Mouse (Mus musculus) thymus, adult 18-20 months (tissue): ENCODE measurements around the gene 4930404N11Rik.

ENCODE experiments used
- DNase-seq, 2 experiments: peaks; one replicate each; pipeline ENCODE4 v3.0.0; 2022; ENCODE audit warnings: mixed read lengths in 2 of 2

4930404N11Rik gene

DNA sequence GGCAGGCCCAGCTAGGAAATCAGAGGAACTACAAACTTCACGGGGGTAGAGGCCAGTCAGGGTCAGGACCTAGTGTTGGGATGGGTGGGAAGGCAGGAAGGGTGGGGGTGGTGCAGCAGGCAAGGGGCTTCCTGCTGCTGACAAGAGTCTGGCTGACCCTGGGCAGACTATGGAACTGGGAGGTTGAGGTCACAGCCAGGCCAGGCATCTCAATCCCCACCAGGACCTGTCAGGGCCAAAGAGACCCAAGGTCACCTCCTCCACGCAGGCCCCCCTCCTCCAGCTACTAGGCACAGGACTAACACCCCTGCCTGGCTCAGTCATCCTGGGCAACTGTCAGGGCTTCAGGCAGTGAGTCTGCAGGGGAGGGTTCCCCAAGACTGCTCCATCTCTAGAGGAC, 37.7 kb downstream of the 4930404N11Rik start:
- no peak for DNase-seq

DNA sequence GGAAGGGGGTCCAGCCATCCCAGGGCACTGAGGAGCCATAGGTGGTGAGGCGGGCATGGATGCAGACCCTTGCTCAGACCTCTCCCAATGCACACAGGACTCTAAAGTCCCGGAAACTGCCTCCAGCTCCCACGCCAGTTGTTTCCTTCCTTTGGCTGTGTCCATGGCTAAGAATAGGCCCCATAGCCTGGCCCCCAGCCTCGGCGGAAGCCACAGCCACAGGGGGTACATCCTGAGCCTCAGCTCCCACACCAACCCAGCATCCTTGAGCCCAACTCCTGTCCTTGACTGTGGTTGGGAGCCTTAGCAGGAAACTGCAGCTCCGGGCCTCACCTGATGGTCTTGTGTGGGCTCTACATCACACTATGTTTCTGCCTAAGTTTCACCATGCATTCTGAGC, 38.8 kb downstream of the 4930404N11Rik start:
- DNase-seq, result no peak

GRCm38 (mm10) chr10:81325781-81326180, 39.8 kb downstream of the 4930404N11Rik start:
- no peak for DNase-seq

DNA sequence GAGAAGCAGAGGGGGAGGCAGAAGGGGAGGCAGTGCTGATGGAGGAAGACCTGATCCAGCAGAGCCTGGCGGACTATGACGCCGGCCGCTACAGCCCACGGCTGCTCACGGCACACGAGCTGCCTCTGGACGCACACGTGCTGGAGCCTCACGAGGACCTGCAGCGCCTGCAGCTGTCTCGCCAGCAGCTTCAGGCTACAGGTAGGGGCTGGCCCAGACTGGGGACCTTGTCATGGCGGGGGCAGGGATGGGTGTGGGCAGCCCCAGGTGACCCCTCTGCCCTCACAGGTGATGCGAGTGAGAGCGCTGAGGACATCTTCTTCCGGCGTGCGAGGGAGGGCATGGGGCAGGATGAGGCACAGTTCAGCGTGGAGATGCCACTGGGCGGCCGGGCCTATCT, 40.4 kb downstream of the 4930404N11Rik start:
- DNase-seq, result no peak

- DNase-seq, result no peak
Measured at GRCm38 (mm10) chr10:81323791-81324530, 41.7 kb downstream of the 4930404N11Rik start.

- no peak for DNase-seq
Measured at GRCm38 (mm10) chr10:81323141-81323775, 42.4 kb downstream of the 4930404N11Rik start.

DNA sequence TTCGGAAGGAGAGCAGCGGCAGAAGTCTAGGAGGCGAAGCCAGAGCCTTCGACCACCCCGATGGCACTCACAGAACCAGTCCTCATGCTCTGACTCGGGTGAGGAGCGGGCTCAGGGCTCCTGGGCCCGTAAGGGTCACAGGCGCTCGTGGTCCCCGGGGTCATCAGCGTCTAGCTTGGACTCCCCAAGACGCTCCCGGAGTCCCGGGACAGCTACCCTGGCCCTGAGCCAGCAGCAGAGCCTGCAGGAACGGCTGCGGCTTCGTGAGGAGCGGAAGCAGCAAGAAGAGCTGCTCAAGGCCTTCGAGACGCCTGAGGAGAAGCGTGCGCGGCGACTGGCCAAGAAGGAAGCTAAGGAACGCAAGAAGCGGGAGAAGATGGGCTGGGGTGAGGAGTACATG, 43.2 kb downstream of the 4930404N11Rik start:
- DNase-seq, result no peak

DNA sequence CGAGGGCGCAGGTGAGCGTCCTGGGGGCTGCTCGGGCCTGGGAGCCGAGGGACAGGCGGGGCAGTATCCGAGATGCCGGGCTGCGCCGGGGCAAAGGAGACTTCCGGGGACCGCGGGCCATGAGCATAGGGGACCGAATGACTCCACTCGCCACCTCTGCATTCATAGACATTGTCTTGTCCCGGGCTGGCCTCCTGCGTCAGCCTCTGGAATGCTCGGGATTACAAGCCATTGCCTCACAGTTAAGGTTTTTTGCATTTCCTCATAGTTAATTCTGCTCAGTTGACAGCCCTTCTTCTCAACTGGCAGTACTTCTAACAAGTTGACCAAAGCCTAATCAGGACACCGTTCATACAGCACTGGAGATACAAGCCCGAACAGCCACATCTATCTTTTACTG, 44.2 kb downstream of the 4930404N11Rik start:
- DNase-seq, result no peak

- DNase-seq, result peak; percentile 100
Measured at GRCm38 (mm10) chr10:81320550-81321347, 44.9 kb downstream of the 4930404N11Rik start, which contains the start of gene Cactin. TSS of gene Cactin (plus strand) at chr10:81321103.

GRCm38 (mm10) chr10:81319741-81320549, 45.7 kb downstream of the 4930404N11Rik start:
- DNase-seq, result no peak

GRCm38 (mm10) chr10:81319330-81319699, 46.3 kb downstream of the 4930404N11Rik start:
- DNase-seq, result no peak

DNA sequence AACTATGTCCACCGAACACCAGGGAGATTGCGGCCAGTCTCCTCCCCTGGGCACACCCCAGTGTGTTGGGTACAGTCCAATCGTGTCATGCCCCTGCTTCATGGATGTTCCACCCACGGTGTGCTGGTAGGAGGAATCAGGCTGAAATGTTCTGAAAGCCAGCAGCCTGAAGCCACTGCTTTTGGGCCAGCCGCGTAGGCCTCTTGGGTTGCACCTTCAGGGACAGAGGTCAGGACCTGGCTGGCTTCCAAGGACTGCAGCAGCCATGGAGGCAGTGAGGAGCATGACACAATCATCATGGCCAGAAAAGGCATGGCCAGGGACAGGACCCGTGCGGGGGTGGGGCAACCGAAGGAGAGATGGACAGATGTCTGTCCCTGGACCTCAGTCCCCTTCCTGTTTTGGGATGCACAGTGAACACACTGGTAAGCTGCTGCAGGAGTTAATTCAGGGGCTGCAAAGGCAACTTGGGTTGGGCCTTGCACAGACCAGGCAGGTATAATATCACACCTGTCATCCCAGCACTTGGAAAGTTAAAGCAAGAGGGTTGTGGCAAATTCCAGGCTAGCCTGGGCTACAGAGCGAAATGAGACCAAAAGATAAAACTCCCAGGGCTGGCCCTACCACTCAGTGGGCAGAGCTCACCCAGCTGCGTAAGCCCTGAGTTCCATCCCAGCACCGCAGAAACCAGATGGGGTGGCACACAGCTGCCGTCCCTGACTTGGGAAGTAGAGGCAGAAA, 46.9 kb downstream of the 4930404N11Rik start:
- no peak for DNase-seq

GRCm38 (mm10) chr10:81317273-81317672, 48.3 kb downstream of the 4930404N11Rik start:
- DNase-seq, result peak in 1 of 2 experiments; percentile 50

DNA sequence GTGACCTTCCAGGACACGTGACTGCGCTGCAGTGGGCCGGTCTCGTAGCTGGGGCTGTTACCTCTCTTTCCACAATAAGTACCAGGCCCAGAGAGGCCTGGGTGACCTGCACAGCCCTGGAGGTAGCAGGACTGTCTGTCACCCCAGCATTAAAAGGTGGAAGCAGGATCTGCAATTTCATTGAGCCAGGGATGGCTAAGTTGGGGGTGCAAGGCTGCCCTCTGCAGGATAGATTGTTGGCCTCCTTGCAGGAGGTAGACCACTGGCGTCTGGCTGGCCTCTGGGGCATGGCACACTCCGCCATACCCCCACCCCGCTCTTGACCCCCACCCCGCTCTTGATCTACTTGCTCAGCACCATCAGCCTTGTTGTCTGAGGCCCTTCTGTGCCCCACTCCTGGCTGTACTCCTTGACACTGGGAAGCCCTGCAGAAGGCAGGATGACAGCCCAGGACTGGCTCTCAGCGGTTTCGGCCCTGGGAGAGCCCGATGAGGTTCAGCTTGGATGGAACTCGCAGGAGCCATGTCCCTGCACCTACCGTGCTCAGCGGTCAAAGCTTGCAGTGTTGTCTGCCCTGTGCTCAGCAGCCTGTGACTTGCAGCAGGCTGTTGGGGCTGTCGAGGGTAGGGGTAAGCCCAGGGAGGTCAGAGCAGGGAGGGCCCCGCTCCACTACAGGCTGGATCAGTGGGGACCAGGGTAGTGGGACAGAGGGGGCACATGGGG, 49.1 kb downstream of the 4930404N11Rik start:
- no peak for DNase-seq

DNA sequence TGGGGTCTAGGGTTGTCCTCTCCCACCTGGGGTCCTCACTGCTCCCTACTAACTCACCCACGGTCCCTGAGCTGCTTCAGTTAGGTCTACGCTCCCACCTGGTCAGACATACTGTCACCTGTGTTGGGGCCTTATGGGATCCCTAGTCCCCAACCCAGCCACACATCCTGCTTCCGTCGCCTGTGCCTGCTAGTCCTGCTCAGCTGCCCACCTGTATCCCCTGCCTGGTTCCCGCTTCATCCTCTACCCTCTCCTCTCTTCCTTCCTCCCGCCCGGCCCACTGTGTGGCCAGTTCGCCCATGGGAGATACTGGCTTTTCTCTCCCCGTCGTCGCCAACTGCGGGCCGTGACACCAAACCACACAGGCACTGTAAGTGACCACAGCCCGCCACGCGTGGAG, 50.0 kb downstream of the 4930404N11Rik start:
- DNase-seq, result no peak

- no peak for DNase-seq
Measured at GRCm38 (mm10) chr10:81314201-81314600, 51.4 kb downstream of the 4930404N11Rik start.

- no peak for DNase-seq
Measured at GRCm38 (mm10) chr10:81313581-81313980, 52.0 kb downstream of the 4930404N11Rik start.
